20 mouse cellular contexts compared by ENCODE assay signal in the genomic region with DNA sequence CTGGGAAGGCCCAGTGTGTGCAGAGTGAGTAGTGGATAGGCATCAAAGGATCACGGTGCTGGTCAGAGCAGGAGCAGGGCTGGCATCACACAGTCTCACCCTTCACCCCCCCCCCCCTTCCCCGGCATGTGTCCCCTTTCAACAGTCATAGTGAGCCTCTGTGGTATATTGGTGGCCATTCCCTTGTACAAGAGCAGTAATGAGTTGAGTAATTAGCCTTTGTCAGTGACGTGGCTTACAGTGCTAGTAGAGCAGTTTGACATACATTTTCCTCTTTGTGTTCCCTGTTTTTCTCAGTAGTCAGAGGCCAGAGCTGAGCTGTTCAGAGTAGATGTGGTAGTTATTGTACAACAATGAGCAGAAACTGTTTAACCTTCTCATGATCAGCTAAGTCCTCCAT.
"Had no signal": no experiment of that assay in that cellular context is flagged by ENCODE, and none has a peak within 500 bp of the region (broad histone marks: within the 10 kb centered on the region; RNA-seq: fewer than 3 reads in every experiment).

No protein-coding gene starts in this region.

- H3K27me3 ChIP-seq: liver, embryonic 15.5 days; lung, embryonic 15.5 days; midbrain, embryonic 13.5 days; midbrain, embryonic 15.5 days; neural tube, embryonic 12.5 days; stomach, embryonic 15.5 days had no signal

- H3K27ac ChIP-seq: liver, embryonic 15.5 days; lung, embryonic 15.5 days; macrophage; midbrain, embryonic 13.5 days; midbrain, embryonic 15.5 days; neural tube, embryonic 12.5 days; stomach, embryonic 15.5 days; stomach, postnatal 0 days had no signal

- H3K36me3 ChIP-seq: liver, embryonic 15.5 days; lung, embryonic 15.5 days; midbrain, embryonic 13.5 days; midbrain, embryonic 15.5 days; neural tube, embryonic 12.5 days; stomach, embryonic 15.5 days had no signal

- H3K9ac ChIP-seq: liver, embryonic 15.5 days; liver, postnatal 0 days; lung, embryonic 15.5 days; midbrain, embryonic 13.5 days; midbrain, embryonic 15.5 days; neural tube, embryonic 12.5 days; stomach, embryonic 15.5 days had no signal

- DNase-seq: liver, postnatal 0 days; lung, adult 2 months; lung, postnatal 14 days; lung, postnatal 36 days; retina, postnatal 1 day; right cerebral cortex, adult 18-20 months; right cerebral cortex, postnatal 25 days; right cerebral cortex, postnatal 4 days; thymus, adult 2 months; thymus, postnatal 25 days; thymus, postnatal 4 days had no signal

- H3K4me3 ChIP-seq: liver, embryonic 15.5 days; lung, embryonic 15.5 days; midbrain, embryonic 13.5 days; midbrain, embryonic 15.5 days; neural tube, embryonic 12.5 days; stomach, embryonic 15.5 days had no signal

- H3K4me2 ChIP-seq: liver, embryonic 15.5 days; lung, embryonic 15.5 days; midbrain, embryonic 11.5 days; midbrain, embryonic 13.5 days; midbrain, embryonic 15.5 days; neural tube, embryonic 12.5 days; stomach, embryonic 15.5 days had no signal

- H3K4me1 ChIP-seq: liver, embryonic 15.5 days; lung, embryonic 15.5 days; midbrain, embryonic 13.5 days; midbrain, embryonic 15.5 days; neural tube, embryonic 12.5 days; stomach, embryonic 15.5 days had no signal

- H3K9me3 ChIP-seq: liver, embryonic 15.5 days; lung, embryonic 15.5 days; midbrain, embryonic 13.5 days; midbrain, embryonic 15.5 days; neural tube, embryonic 12.5 days; stomach, embryonic 15.5 days had no signal
